Mouse (Mus musculus) small intestine, adult 2 months (tissue): ENCODE results near the gene Pnldc1.

Experiments
- CTCF ChIP-seq: fragments of 200-500 bp; IDR thresholded peaks from 2 replicates; pipeline ENCODE4 v1.5.1; 2012; ENCODE audit warnings: low read depth, mild to moderate bottlenecking, control low read depth, inconsistent platforms, low read length, moderate library complexity, mixed read lengths; ENCODE audit not compliant: insufficient replicate concordance, insufficient read length; ENCODE audit errors: extremely low read depth
- POLR2A ChIP-seq: fragments of 200-500 bp; IDR thresholded peaks from 2 replicates; pipeline ENCODE4 v1.6.1; 2012; ENCODE audit warnings: low read depth, mild to moderate bottlenecking, control low read depth, inconsistent platforms, low read length, moderate library complexity

DNA sequence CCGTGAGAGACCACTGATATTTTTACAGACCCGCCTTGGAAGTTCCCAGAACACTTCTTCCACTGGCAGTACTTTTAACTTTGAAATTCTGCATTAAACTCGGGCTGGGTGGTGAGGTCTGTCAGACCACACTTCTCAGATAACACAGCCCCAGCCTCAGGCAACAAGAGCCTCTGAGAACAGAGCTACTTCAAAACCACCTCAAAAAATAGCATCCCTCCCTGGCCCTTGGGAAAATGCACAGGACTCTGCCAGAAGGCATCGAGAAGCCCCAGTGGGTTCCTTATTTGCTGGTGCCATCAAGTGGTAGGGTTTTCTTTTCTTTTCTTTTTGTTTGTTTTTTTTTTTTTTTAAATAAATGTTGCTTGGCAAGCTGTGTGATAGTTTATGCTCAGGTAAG is 41.4 kb downstream of the Pnldc1 start:
- TF ChIP-seq CTCF (no peak), POLR2A (no peak)
